Mouse (Mus musculus): Measurements from ENCODE around the gene Colgalt2. TPM values are rescaled to one million over a fixed set of nuclear protein-coding genes. Genes with fewer than 3 reads are reported as not detected.

Gene Colgalt2
- polyA plus RNA-seq, 1 experiment from 2014 or later, result 0.29 TPM

Other genes with a start within 250 kb of the Colgalt2 start
- 36.7 and 39.3 TPM in 2 replicates for gene Tsen15, start 13.1 kb upstream of the Colgalt2 start, polyA plus RNA-seq (2015; fragmentation: Nextera tagmentation; extraction: Ambion mirVana)